Mouse (Mus musculus) gastrocnemius, adult 18-20 months (tissue): Measurements from ENCODE around the gene Cebpe. TPM values are rescaled to one million over a fixed set of nuclear protein-coding genes. Genes with fewer than 3 reads are reported as not detected.

Experiments used
- DNase-seq: peaks from one replicate; pipeline ENCODE4 v3.0.0; 2021; ENCODE audit warnings: low spot score
- total RNA-seq, 2 experiments: library from RNA; stranded (reverse); gene quantifications; 2 replicates each; pipeline ENCODE4 v1.2.3; 2021

The Cebpe gene
- total RNA-seq, 2 experiments from 2014 or later, result not detected

- no peak for DNase-seq
Observed at GRCm38 (mm10) chr14:54724049-54724448, 12.1 kb upstream of the Cebpe start.

GRCm38 (mm10) chr14:54721711-54722110 is 9.7 kb upstream of the Cebpe start:
- no peak for DNase-seq

GRCm38 (mm10) chr14:54720654-54721350 is 8.8 kb upstream of the Cebpe start:
- DNase-seq, result peak; percentile 65

GRCm38 (mm10) chr14:54720041-54720440 is 8.1 kb upstream of the Cebpe start:
- no peak for DNase-seq

- DNase-seq, result no peak
Observed at GRCm38 (mm10) chr14:54715402-54715801, 3.4 kb upstream of the Cebpe start.

- DNase-seq, result peak; percentile 23
Observed at GRCm38 (mm10) chr14:54714617-54715081, 2.7 kb upstream of the Cebpe start.

- DNase-seq, result peak; percentile 69
Observed at GRCm38 (mm10) chr14:54714121-54714520, 2.1 kb upstream of the Cebpe start.

- no peak for DNase-seq
Observed at GRCm38 (mm10) chr14:54712861-54713260, 887 bp upstream of the Cebpe start.

- DNase-seq, result no peak
Observed at GRCm38 (mm10) chr14:54709054-54709453, 2.9 kb downstream of the Cebpe start.

- DNase-seq, result no peak
Observed at GRCm38 (mm10) chr14:54706589-54707320, 5.2 kb downstream of the Cebpe start.

- DNase-seq, result no peak
Observed at GRCm38 (mm10) chr14:54705844-54706243, 6.1 kb downstream of the Cebpe start.

GRCm38 (mm10) chr14:54703207-54703606 is 8.8 kb downstream of the Cebpe start:
- no peak for DNase-seq

GRCm38 (mm10) chr14:54701298-54701697 is 10.7 kb downstream of the Cebpe start:
- DNase-seq, result peak; percentile 82

- no peak for DNase-seq
Observed at GRCm38 (mm10) chr14:54699586-54699985, 12.4 kb downstream of the Cebpe start.

- DNase-seq, result no peak
Observed at GRCm38 (mm10) chr14:54698733-54699132, 13.2 kb downstream of the Cebpe start, which contains the start of gene Gm29776. TSS of gene Gm29776 (minus strand) at chr14:54698833.

- DNase-seq, result no peak
Observed at GRCm38 (mm10) chr14:54696752-54697151, 15.2 kb downstream of the Cebpe start.

GRCm38 (mm10) chr14:54695042-54695441 is 16.9 kb downstream of the Cebpe start:
- DNase-seq, result no peak

- DNase-seq, result no peak
Observed at GRCm38 (mm10) chr14:54687251-54687650, 24.7 kb downstream of the Cebpe start.

- DNase-seq, result peak; percentile 100
Observed at GRCm38 (mm10) chr14:54686522-54687143, 25.3 kb downstream of the Cebpe start, which contains the start of gene Acin1. TSS of gene Acin1 (minus strand) at chr14:54686931.

- no peak for DNase-seq
Observed at GRCm38 (mm10) chr14:54686063-54686521, 25.9 kb downstream of the Cebpe start, which contains the start of gene 1700123O20Rik. TSS of gene 1700123O20Rik (plus strand) at chr14:54686216.

- DNase-seq, result no peak
Observed at GRCm38 (mm10) chr14:54685471-54685870, 26.5 kb downstream of the Cebpe start.

GRCm38 (mm10) chr14:54682396-54682795 is 29.6 kb downstream of the Cebpe start:
- DNase-seq, result no peak
